Mouse (Mus musculus): ENCODE results near the gene Cyb5r3. TPM values are rescaled to one million over a fixed set of nuclear protein-coding genes. Genes with fewer than 3 reads are reported as not detected.

Gene Cyb5r3
- 100 to 1,000 TPM; 106 TPM for total RNA-seq (2021)

- DNase-seq = no peak
- intact Hi-C loops (cut with DNase I) = no loop called here
Measured at GRCm38 (mm10) chr15:83172492-83173429, at the start of gene Cyb5r3. TSS of gene Cyb5r3 (minus strand) at chr15:83172592.

GRCm38 (mm10) chr15:83221721-83222120, 49.3 kb upstream of the Cyb5r3 start:
- DNase-seq = no peak
- intact Hi-C loops (cut with DNase I) = no loop called here

- intact Hi-C loops (cut with DNase I) = no loop called here
- DNase-seq = no peak
Measured at GRCm38 (mm10) chr15:83220368-83221013, 48.1 kb upstream of the Cyb5r3 start.

DNA sequence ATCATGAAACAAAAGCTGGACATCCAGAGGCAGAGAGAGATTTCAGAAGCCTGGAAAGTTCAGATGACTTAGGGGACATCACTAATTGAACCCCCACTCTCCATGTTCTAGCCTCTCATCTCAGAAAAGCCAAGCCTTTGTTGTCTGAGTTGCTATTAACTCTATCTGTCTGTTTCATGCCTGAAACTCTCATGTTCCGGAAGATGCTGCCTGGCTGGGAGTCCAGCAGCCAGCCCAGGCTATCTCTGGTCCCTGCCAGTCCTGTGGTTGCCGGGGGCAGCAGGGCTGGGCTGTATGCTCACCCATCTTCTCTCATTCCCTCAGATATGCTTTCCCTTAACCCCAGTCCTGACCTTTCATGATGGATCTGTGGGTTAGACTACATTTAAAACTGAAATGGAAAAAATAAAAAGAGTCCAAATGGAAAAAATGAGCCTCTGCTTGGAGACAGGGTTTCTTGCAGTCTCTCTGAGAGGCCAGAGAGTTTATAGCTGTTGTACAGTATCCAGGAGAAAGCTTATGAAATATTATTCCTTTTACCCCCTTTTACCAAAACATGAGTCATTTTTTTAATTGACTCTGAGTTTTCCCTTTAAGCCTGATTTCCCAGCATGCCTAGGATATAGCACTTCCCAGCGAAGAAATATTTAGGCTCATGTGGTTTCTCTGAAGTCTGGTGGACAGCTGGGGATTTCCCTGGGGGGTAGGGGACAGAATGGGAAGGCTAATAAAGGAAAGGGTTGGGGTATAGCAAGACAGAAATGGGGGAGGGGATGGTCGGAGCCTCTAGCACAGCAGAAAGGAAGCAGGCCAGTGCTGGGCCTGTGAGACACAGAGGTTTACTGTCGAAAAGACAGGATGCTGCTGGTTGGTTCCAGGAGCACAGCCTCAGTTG, 43.2 kb upstream of the Cyb5r3 start:
- peak; percentile 46 for DNase-seq
- intact Hi-C loops (cut with DNase I) = no loop called here

DNA sequence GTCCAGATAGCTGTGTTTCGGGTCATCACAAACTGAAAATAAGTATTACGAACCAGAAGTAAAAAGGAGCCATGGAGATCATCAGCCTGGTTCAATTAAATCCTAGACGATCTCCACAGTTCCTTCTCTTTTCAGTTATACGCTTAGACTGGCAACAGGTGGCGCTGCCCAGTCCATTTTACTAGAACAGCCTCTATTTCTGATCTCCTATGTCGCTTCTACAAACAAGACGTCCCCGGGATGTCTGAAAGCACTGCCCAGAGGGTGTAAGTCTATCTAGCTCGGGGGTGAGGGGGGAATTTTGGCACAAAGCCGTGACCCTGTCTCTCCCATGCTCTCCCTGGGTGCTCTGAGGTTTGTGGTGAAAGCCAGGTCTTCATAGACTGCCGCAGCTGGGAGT, 37.8 kb upstream of the Cyb5r3 start:
- DNase-seq = peak; percentile 72
- intact Hi-C loops (cut with DNase I) = no loop called here

GRCm38 (mm10) chr15:83209719-83210118, 37.3 kb upstream of the Cyb5r3 start:
- no peak for DNase-seq
- intact Hi-C loops (cut with DNase I) = no loop called here

GRCm38 (mm10) chr15:83209092-83209695, 36.8 kb upstream of the Cyb5r3 start:
- no peak for DNase-seq
- intact Hi-C loops (cut with DNase I) = no loop called here

GRCm38 (mm10) chr15:83204731-83205451, 32.5 kb upstream of the Cyb5r3 start:
- intact Hi-C loops (cut with DNase I) = no loop called here

DNA sequence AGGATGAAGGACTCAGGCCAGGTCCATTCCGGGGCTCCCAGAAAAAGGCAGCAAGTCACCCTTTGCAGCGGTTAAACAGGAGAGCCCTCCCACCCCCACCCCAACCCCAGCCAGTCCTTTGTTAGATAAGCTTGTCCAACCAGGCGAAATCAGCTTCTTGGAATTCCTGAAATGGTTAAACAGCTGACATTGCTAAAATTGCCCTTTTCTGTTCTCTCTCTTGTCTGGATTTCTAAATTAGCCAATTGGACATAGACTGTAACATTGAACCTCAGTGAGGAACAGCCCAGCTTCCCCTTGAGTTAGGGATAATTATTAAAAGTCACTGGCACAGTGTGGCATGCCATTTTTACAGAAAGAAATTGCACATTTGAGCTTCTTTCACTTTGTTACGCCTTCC, 30.0 kb upstream of the Cyb5r3 start:
- DNase-seq = no peak
- intact Hi-C loops (cut with DNase I) = no loop called here

More at GRCm38 (mm10) chr15:83204731-83205451, 32.5 kb upstream of the Cyb5r3 start:
- DNase-seq = peak; percentile 18

DNA sequence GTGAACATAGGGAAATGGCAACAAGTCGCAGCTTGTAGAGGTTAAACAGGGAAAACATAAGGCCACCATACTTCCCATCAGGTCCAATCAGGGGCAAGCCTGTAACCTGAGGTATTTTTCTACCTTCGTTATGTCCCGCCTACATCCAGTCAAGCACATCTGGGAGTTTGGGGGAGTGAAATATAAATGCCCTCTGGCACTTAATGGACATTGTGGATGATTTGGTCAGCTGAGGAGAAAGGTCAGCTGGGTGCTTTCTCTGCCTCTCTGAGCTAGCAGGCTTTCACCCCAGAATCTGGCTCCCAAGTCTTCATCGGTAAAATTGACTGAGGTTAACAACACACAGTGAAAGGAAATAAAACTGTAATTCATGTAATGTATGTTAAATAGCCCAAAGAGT, 21.0 kb upstream of the Cyb5r3 start:
- intact Hi-C loops (cut with DNase I) = no loop called here
- no peak for DNase-seq

DNA sequence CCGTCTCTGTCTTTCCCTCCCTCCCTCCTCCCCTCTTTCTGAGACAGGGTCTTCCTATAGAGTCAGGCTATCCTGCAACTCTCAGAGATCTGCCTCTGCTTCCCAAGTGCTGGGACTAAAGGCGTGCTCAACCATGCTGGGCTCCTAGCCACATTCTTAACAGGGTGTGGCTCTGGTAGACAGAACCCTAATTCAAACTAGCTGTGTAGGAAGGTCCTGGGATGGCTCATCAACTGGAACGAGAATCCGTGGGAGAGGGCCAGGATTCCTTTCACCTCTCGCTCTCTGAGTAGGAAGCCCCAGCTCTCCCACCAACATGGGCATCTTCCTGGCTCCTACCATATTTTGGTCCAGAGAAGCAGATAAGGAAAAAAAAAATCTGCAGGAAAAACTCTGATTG, 10.0 kb upstream of the Cyb5r3 start:
- intact Hi-C loops (cut with DNase I) = no loop called here
- DNase-seq = no peak

GRCm38 (mm10) chr15:83181800-83182330, 9.5 kb upstream of the Cyb5r3 start:
- intact Hi-C loops (cut with DNase I) = no loop called here
- no peak for DNase-seq

- no peak for DNase-seq
- intact Hi-C loops (cut with DNase I) = no loop called here
Measured at GRCm38 (mm10) chr15:83180004-83180403, 7.6 kb upstream of the Cyb5r3 start.

- intact Hi-C loops (cut with DNase I) = no loop called here
- no peak for DNase-seq
Measured at GRCm38 (mm10) chr15:83176653-83177052, 4.3 kb upstream of the Cyb5r3 start.

- DNase-seq = no peak
- intact Hi-C loops (cut with DNase I) = no loop called here
Measured at GRCm38 (mm10) chr15:83173914-83174884, 1.8 kb upstream of the Cyb5r3 start.

GRCm38 (mm10) chr15:83171712-83172481, 495 bp downstream of the Cyb5r3 start:
- intact Hi-C loops (cut with DNase I) = no loop called here
- peak; percentile 97 for DNase-seq

GRCm38 (mm10) chr15:83170956-83171659, 1.3 kb downstream of the Cyb5r3 start:
- no peak for DNase-seq
- intact Hi-C loops (cut with DNase I) = no loop called here

Data from left cerebral cortex, postnatal 4 days (tissue).